Mouse (Mus musculus): Measurements from ENCODE around the gene Sel1l3. TPM values are rescaled to one million over a fixed set of nuclear protein-coding genes. Genes with fewer than 3 reads are reported as not detected.

Sel1l3 gene
- polyA plus RNA-seq, 1 experiment from 2014 or later, result 1.6 TPM

DNA sequence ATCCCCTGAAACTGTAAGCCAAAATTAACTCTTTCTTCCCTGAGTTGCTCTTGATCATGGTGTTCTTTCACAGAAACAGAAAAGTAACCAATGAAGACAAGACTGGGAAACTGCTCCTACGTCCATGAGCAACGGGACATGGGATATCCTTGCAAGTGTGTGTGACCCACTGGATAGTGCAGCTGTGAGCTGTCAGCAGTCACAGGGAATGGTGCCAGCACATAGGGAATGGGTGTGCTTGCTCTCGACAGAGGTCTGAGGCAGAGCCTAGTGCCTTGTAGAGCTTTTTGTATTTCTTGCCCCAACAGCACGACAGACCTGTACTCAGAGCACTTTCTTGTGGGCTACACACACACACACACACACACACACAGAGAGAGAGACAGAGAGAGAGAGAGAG is 107.6 kb downstream of the Sel1l3 start:
- 84% methylated on average over 4 of the region's 4 CpGs for whole genome bisulfite sequencing
- H3K36me3 ChIP-seq, result no peaks in the 10 kb centered on the region
- no peaks in the 10 kb centered on the region for H3K9me3 ChIP-seq
- no peak overlapping the region for H3K4me2 ChIP-seq
- H3K4me1 ChIP-seq, result no peaks in the 10 kb centered on the region
- no peak for ATAC-seq (ENCODE audit: insufficient number of reproducible peaks, low FRiP score, low TSS enrichment, low read depth)
- no peak overlapping the region for H3K9ac ChIP-seq
- no peak overlapping the region for H3K4me3 ChIP-seq
- no peaks in the 10 kb centered on the region for H3K27me3 ChIP-seq
- H3K27ac ChIP-seq, result no peak overlapping the region

DNA sequence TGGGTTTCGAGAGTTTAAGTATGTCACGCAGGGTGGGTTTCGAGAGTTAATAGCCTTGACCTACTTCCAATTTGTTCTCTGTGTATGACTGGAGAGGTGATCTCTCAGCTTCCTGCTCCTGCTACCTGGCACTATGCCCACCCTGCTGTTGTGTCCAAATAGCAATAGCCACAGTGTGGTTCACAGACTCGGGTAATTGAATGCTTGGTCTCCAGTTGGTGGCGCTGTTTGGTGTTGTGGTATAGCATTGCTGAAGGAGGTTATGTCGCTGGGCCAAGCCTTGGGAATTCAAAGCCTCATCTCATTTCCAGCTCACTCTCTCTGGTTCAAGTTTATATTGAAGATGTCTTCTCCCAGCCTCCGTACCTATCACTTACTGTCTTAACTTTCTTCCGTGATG is 108.0 kb downstream of the Sel1l3 start:
- Histone ChIP-seq H3K36me3 (no peaks in the 10 kb centered on the region), H3K27ac (no peak overlapping the region), H3K4me2 (no peak overlapping the region), H3K4me1 (no peaks in the 10 kb centered on the region), H3K27me3 (no peaks in the 10 kb centered on the region), H3K4me3 (no peak overlapping the region), H3K9me3 (no peaks in the 10 kb centered on the region), H3K9ac (no peak overlapping the region)
- ATAC-seq (ENCODE audit: insufficient number of reproducible peaks, low FRiP score, low TSS enrichment, low read depth), result no peak
- WGBS, result 71% methylated on average over 8 of the region's 8 CpGs

DNA sequence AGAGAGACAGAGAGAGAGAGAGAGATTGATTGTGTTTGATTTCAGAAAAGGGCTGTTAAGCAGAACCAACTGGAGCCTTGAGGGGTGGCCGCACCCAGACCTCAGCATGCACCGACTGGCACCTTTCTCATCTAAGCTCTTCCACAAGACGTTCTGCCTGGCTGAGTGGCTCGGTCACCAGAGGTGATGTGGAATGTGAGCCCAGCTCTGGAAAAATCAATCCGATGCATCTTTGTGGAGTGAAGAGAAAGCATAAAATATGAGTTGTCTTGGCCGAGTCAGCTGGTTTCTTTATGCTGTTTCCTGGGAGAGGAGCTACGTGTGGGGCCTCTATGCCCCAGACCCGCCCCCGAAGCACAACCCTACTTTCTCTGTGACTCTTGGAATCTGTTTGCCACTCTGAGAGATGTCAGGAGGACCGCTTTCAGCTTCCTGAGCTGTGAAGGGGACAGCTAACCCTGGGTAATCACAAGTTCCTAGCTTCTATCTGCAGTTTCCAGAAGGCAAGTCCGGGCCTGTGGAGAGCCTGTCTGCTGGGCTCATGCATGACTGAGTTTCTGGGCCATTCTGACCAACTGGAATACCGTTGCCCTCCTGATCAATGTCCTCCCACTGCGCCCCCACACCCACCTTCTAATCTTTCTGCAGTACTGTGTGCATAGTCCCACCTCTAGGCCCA is 109.4 kb downstream of the Sel1l3 start:
- no peaks in the 10 kb centered on the region for H3K4me1 ChIP-seq
- WGBS, result 66% methylated on average over 13 of the region's 13 CpGs
- no peak overlapping the region for H3K4me3 ChIP-seq
- no peak overlapping the region for H3K4me2 ChIP-seq
- no peak for ATAC-seq (ENCODE audit: insufficient number of reproducible peaks, low FRiP score, low TSS enrichment, low read depth)
- H3K27me3 ChIP-seq, result no peaks in the 10 kb centered on the region
- no peak overlapping the region for H3K27ac ChIP-seq
- no peaks in the 10 kb centered on the region for H3K36me3 ChIP-seq
- no peak overlapping the region for H3K9ac ChIP-seq
- H3K9me3 ChIP-seq, result no peaks in the 10 kb centered on the region

DNA sequence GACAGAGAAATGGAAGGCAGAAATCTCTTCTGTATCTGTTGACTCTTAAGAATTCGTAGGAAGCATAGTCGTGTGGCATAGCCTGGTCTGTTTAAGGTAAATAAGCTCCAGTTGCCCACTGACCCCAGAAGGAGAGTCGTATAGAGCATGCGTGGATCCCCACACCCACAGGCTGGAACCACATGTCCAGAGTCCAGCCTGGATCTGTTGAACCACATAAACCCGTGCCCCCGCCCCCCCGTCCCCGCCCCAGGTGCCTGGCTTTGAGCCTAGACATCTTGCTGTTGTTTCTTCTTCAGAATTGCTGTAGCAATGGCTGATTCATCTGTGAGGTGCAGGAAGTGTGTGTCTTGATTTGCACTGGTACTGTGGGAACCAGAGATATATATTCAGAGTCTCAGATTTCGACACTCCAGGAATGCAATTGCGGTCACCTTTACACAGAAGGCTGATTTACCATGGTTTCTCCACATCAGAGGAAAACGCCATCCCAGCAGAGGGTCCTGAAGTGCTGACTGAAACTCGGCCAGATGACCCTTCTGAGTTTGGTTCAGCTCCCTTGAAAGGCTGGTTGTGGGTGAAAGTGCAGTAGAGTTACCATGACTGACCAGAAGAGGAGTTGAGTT is 111.8 kb downstream of the Sel1l3 start:
- Histone ChIP-seq H3K9ac (no peak overlapping the region), H3K27me3 (no peaks in the 10 kb centered on the region), H3K4me3 (no peak overlapping the region), H3K36me3 (no peaks in the 10 kb centered on the region), H3K4me1 (no peaks in the 10 kb centered on the region), H3K9me3 (no peaks in the 10 kb centered on the region), H3K4me2 (no peak overlapping the region), H3K27ac (no peak overlapping the region)
- WGBS, result 67% methylated on average over 12 of the region's 12 CpGs
- ATAC-seq (ENCODE audit: insufficient number of reproducible peaks, low FRiP score, low TSS enrichment, low read depth), result no peak

DNA sequence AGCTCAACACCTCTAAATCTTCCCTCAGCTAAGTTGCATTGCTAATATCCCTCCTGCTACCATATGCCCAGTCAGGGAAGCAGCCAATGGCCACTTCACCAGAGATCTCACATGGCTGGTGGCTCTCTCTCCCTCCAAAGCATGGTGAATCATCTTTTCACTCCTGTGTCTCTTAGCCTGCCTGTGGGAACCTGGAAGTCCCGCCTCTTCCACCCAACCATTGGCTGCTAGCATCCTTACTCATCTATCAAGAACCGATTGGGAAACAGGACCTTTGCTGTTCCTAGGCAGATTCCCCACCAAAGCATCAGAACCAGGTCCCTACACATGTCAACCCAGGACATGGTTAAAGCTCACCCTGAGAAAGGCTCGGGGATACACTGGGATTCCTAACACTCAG is 122.4 kb downstream of the Sel1l3 start:
- ATAC-seq (ENCODE audit: insufficient number of reproducible peaks, low FRiP score, low TSS enrichment, low read depth), result no peak
- 62% methylated on average over 3 of the region's 3 CpGs for WGBS
- H3K27me3 ChIP-seq, result no peaks in the 10 kb centered on the region

DNA sequence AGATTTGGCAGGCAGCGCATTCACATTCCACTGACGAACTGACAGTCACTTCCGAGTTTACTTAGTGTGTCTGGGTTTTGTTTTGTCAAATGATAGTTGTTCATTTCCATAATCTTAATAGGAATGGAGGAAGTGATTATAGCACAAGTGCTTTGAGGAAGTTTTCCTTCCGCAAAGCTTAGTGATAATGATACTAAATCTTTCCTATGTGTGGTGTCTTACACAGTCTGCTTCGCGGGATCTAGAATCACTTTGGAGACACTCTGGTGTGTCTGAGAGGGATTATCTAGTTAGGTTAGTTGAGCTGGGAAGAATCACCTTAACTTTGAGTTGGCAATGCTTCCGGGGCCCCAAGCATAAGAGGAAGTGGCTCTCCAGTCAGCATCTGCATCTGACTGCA is 126.3 kb downstream of the Sel1l3 start:
- no peak overlapping the region for H3K4me2 ChIP-seq
- H3K4me1 ChIP-seq, result no peaks in the 10 kb centered on the region
- no peak overlapping the region for H3K27ac ChIP-seq
- no peaks in the 10 kb centered on the region for H3K36me3 ChIP-seq
- no peaks in the 10 kb centered on the region for H3K9me3 ChIP-seq
- H3K9ac ChIP-seq, result no peak overlapping the region
- 84% methylated on average over 7 of the region's 7 CpGs for WGBS
- ATAC-seq (ENCODE audit: insufficient number of reproducible peaks, low FRiP score, low TSS enrichment, low read depth), result no peak
- H3K27me3 ChIP-seq, result no peaks in the 10 kb centered on the region
- H3K4me3 ChIP-seq, result no peak overlapping the region

More for the DNA sequence above, 122.4 kb downstream of the Sel1l3 start:
- Histone ChIP-seq H3K4me2 (no peak overlapping the region), H3K36me3 (no peaks in the 10 kb centered on the region), H3K4me3 (no peak overlapping the region), H3K9me3 (no peaks in the 10 kb centered on the region), H3K9ac (no peak overlapping the region), H3K27ac (no peak overlapping the region), H3K4me1 (no peaks in the 10 kb centered on the region)

DNA sequence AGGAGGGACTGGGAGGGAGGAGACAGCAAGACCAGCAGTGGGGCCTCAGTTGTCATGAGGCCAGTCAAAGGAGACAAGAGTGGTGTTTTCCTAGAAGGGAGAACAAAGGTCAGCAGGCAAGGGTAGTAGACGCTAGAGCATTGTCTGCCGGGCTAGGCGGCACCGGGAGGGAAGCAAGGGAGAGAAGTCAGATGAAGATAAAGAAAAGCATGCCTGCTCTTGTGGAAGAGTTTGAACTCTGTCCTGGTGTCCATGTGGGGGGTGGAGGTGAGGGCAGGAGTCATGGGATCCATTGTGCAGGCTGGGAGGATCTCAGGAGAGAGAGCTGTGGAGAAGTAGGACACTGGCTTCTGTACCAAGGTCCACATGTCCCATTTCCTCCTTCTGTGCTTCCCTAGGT is 135.3 kb downstream of the Sel1l3 start:
- H3K27ac ChIP-seq, result no peak overlapping the region
- no peak overlapping the region for H3K4me3 ChIP-seq
- no peak for ATAC-seq (ENCODE audit: insufficient number of reproducible peaks, low FRiP score, low TSS enrichment, low read depth)
- H3K4me1 ChIP-seq, result no peaks in the 10 kb centered on the region
- no peaks in the 10 kb centered on the region for H3K27me3 ChIP-seq
- no peaks in the 10 kb centered on the region for H3K36me3 ChIP-seq
- 85% methylated on average over 4 of the region's 4 CpGs for WGBS
- H3K9ac ChIP-seq, result no peak overlapping the region
- H3K4me2 ChIP-seq, result no peak overlapping the region
- no peaks in the 10 kb centered on the region for H3K9me3 ChIP-seq

DNA sequence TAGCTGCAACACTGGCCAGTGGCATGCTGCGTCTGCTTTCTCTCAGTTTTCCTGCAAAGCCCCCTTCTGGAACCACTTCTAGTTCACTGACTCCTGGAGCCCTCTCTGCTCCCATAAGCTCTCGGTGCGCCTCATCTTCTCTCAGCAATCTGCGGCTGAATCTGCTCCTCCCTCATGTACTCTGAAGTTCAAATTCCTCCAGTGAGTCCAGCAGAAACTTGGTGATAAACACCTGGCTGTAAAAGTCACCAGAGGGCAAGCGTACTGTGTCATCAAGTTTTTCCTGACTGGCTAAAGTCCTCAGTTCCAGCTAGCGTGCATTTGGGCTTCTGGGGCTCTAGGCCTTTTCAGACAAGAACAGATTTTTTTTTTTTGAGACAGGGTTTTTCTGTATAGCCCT is 139.2 kb downstream of the Sel1l3 start:
- no peak for ATAC-seq (ENCODE audit: insufficient number of reproducible peaks, low FRiP score, low TSS enrichment, low read depth)
- Histone ChIP-seq H3K4me3 (no peak overlapping the region), H3K36me3 (no peaks in the 10 kb centered on the region), H3K9me3 (no peaks in the 10 kb centered on the region), H3K27ac (no peak overlapping the region), H3K9ac (no peak overlapping the region), H3K27me3 (no peaks in the 10 kb centered on the region), H3K4me2 (no peak overlapping the region), H3K4me1 (no peaks in the 10 kb centered on the region)
- 50% methylated on average over 6 of the region's 6 CpGs for WGBS

DNA sequence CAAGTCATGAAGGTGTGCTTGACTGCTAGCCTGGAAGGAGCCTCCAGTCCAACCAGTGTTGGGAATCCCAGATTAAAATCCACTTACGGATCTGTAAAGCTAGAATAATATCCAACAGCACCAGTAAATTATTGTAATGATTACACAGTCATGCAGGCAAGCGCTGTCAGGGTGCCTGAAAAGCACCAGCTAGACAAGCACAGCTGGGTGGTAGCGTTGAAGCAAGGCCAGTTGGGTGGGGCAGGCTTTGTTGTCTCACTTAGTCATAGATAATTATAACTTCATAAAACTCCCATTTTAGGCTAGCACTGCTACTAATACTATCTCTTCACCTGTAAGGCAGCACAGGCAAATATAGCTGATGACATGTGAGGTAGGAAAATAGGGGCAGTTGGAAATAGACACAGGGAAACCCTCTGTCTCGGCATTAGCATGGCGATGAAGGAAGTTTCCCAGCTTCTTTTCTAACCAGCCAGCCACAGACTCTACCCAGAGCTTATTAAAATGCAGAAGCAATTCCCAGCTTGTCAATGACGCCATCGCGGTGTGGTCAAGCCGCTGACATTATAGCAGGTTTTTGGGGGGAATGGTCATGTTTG is 152.1 kb downstream of the Sel1l3 start:
- Histone ChIP-seq H3K27me3 (no peaks in the 10 kb centered on the region), H3K36me3 (no peaks in the 10 kb centered on the region)

More for the DNA sequence above, 152.1 kb downstream of the Sel1l3 start:
- Histone ChIP-seq H3K27ac (no peak overlapping the region), H3K9ac (no peak overlapping the region), H3K4me3 (no peak overlapping the region), H3K4me2 (no peak overlapping the region), H3K9me3 (no peaks in the 10 kb centered on the region), H3K4me1 (no peaks in the 10 kb centered on the region)
- WGBS, result 90% methylated on average over 9 of the region's 9 CpGs
- no peak for ATAC-seq (ENCODE audit: insufficient number of reproducible peaks, low FRiP score, low TSS enrichment, low read depth)

Other genes starting within 250 kb of the Sel1l3 start
- gene Slc34a2, start 175.8 kb downstream of the Sel1l3 start, polyA plus RNA-seq (2015; fragmentation: Nextera tagmentation; extraction: Ambion mirVana), result 1.2 and 1.4 TPM in 2 replicates
- 80.7 and 87.5 TPM in 2 replicates for gene Smim20, start 53.2 kb upstream of the Sel1l3 start, polyA plus RNA-seq (2015; fragmentation: Nextera tagmentation; extraction: Ambion mirVana)

Measured in limb, embryonic 15.5 days (tissue).